Mouse (Mus musculus): Measurements from ENCODE around the gene Atp6v0a1. TPM values are rescaled to one million over a fixed set of nuclear protein-coding genes. Genes with fewer than 3 reads are reported as not detected.

The Atp6v0a1 gene
- 100 to 1,000 TPM; 439 to 446 TPM for total RNA-seq (2021)

GRCm38 (mm10) chr11:101009046-101009887 is at the start of gene Atp6v0a1:
Gene Atp6v0a1 (plus strand): TSS chr11:101009452.
- peak; percentile 95 to 97 for DNase-seq (ENCODE audit: low spot score in 2 of 2)
- intact Hi-C loops (cut with DNase I): no loop called here

GRCm38 (mm10) chr11:100959464-100959810 is 49.8 kb upstream of the Atp6v0a1 start:
- intact Hi-C loops (cut with DNase I): loop anchor here (5.0 kb wide), 1 partner anchor 197 kb away; the partner anchor contains the start of gene Hcrt

GRCm38 (mm10) chr11:100959826-100960225 is 49.4 kb upstream of the Atp6v0a1 start:
- intact Hi-C loops (cut with DNase I): loop anchor here (5.0 kb wide), 1 partner anchor 198 kb away; the partner anchor contains the start of gene Hcrt
- DNase-seq (ENCODE audit: low spot score in 2 of 2): no peak

More at GRCm38 (mm10) chr11:100959464-100959810, 49.8 kb upstream of the Atp6v0a1 start:
- peak; percentile 10 to 44 for DNase-seq (ENCODE audit: low spot score in 2 of 2)

GRCm38 (mm10) chr11:100960540-100960939 is 48.7 kb upstream of the Atp6v0a1 start:
- intact Hi-C loops (cut with DNase I): no loop called here
- peak in 1 of 2 experiments; percentile 24 for DNase-seq (ENCODE audit: low spot score in 2 of 2)

DNA sequence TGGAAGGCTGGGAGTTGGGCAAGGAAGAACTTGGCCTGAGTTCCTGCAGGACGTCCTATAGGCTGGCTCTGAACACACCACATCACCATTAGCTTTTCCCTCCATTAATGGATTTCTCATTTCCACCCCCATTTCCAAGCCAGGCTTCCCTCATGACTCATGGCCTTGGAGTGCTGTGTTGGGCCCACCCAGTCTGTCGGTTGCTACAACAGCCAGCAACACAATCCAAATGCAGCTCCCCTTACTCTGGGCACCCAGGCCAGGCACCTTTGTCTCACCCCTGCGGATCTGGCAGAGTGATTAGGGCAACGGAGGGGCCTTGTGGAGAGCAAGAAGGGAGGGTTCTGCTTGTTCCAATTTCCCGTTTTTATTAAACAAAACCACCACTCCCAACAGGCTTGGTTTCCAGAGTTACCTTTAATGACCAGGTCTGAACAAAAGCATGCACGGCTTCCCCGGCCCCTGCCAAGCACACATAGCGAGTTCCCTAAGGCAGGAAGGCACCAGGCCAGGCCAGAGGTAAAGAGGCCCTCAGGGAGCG is 46.8 kb upstream of the Atp6v0a1 start:
- intact Hi-C loops (cut with DNase I): no loop called here
- DNase-seq (ENCODE audit: low spot score in 2 of 2): no peak

GRCm38 (mm10) chr11:100963647-100964046 is 45.6 kb upstream of the Atp6v0a1 start:
- intact Hi-C loops (cut with DNase I): no loop called here
- DNase-seq (ENCODE audit: low spot score in 2 of 2): no peak

DNA sequence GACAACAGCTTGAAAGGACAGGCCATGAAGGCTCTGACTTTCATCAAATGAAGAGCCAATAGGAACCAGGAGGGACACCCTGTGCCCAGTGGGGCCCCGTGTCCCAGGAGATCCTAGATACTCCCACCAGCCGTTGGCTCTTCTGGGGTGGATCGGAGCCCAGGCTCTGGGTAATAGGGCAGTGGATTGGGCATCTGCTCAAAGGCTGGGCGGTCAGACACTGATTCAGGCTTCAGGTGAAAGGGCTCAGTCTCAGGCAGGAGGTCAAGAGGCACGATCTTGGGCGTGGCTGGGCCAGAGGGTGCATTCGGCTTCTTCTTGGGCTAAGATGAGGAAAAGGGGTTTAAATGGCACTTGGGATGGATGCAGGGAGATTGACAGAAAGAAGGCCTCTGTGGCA is 45.1 kb upstream of the Atp6v0a1 start:
- no peak for DNase-seq (ENCODE audit: low spot score in 2 of 2)
- intact Hi-C loops (cut with DNase I): no loop called here

GRCm38 (mm10) chr11:100964901-100965542 is 44.2 kb upstream of the Atp6v0a1 start:
- DNase-seq (ENCODE audit: low spot score in 2 of 2): no peak
- intact Hi-C loops (cut with DNase I): no loop called here

DNA sequence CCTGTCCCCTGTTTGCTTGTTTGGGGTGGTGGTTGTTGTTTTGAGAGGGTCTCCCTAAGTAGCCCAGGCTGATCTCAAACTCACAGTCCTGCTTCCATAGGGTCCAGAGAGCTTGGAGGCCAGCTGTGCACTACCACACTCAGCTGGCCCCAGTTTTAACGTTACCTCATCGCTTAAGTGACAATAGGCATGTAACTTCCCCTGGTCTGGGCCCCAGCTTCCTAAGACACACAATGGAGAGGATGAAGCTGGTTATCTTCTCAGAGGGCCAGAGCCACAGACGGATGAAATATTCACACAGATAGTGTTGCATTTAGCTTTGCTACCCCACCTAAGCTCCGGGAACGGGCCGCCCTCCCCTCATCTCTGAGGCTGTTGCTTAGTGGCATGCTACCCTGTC is 43.5 kb upstream of the Atp6v0a1 start:
- no peak for DNase-seq (ENCODE audit: low spot score in 2 of 2)
- intact Hi-C loops (cut with DNase I): no loop called here

- intact Hi-C loops (cut with DNase I): no loop called here
- DNase-seq (ENCODE audit: low spot score in 2 of 2): no peak
Measured at GRCm38 (mm10) chr11:100967376-100967775, 41.9 kb upstream of the Atp6v0a1 start.

DNA sequence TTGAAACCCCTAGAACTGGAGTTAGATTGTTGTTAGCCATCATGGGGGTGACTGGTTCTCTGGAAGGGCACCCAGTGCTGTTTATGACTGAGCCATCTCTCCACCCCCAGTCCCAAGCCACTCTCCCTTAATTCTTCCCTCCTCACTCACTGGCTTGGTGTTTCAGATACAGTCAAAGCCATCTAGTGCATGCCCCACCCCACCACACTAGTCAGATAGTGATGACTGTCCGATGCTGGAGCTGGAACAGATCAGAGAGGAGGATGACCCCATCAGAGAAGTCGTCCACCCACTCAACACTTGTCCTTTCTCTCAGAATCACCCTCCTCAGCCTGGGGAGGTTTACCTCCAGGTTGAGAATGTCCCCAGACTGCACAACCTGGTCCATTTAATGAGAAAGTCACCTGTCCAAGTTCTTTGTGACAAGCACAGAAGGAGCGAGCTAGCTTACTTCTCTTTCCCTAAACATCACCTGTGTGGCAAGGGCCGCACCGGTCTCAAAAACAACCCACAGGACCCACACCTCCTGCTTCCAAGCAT is 41.3 kb upstream of the Atp6v0a1 start:
- intact Hi-C loops (cut with DNase I): no loop called here
- DNase-seq (ENCODE audit: low spot score in 2 of 2): no peak

DNA sequence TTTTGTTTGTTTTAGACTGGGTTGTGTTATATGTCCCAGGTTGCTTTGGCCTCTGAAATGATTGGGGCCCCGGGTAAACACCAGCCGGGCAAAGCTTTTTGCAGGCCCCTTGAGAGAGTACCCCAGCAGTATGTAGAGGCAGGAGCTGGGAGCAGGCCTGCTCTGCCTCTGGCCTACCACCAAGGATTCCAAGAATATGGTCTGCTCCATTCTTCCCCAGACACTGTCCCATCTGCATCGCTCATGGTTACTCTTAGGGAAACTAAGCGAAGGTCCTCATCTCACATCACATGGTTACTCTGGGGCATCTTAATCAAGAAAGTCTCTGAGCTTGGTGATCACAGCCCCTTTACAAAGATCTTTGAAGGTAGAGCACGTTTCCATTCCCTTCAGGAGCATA is 40.8 kb upstream of the Atp6v0a1 start:
- intact Hi-C loops (cut with DNase I): no loop called here
- DNase-seq (ENCODE audit: low spot score in 2 of 2): no peak

DNA sequence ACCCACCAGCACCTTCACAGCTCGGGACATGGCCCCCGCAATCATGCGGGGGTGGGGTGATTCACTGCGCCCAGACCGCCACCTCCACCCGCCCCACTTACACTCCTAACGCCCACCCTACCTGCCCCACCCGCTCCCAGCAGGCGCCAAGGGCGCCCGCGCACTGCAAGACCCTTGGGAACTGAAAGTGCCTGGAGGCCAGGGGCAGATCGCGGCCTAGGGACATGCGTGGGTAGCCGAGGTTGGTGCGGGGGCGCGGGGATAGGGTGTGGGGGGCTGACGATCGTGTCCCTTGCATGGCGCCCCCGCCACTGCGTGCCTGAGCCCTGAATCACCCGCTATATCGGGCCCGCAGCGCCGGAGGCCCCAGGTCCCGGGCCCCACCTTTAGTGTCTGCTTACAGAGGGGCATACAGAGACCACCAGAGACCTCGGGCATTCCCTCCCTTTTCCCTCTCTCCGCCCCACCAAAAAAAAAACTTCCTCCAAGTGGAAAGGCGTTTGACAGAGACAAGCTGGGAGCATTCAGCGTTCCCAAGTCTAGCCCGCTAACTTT is 40.0 kb upstream of the Atp6v0a1 start:
- intact Hi-C loops (cut with DNase I): no loop called here
- DNase-seq (ENCODE audit: low spot score in 2 of 2): peak in 1 of 2 experiments; percentile 8

- intact Hi-C loops (cut with DNase I): no loop called here
- DNase-seq (ENCODE audit: low spot score in 2 of 2): no peak
Measured at GRCm38 (mm10) chr11:100969744-100970556, 39.3 kb upstream of the Atp6v0a1 start.

DNA sequence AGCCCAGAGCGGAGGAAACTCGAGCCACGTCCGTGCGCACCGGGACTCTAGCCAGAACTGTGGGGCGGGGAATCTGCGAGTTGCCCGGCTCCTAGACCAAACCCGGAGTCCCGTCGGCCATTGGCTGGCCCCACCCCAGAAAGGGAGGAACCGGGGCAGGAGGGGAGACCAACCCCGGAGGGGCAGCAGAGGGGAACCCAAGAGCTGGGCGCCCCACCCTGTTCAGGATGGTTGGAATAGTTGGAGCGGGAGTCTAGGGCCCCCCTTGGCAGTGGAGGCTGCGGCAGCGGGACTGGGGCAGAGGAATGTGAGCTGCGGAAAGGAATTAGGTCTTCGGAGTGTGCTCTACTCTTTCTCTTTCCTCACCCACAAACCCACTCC is 38.7 kb upstream of the Atp6v0a1 start, which contains the start of gene Cavin1:
Gene Cavin1, minus strand, starts transcription at position 331 of the 381 bp plus-strand sequence.
- peak; percentile 27 to 66 for DNase-seq (ENCODE audit: low spot score in 2 of 2)
- intact Hi-C loops (cut with DNase I): no loop called here

DNA sequence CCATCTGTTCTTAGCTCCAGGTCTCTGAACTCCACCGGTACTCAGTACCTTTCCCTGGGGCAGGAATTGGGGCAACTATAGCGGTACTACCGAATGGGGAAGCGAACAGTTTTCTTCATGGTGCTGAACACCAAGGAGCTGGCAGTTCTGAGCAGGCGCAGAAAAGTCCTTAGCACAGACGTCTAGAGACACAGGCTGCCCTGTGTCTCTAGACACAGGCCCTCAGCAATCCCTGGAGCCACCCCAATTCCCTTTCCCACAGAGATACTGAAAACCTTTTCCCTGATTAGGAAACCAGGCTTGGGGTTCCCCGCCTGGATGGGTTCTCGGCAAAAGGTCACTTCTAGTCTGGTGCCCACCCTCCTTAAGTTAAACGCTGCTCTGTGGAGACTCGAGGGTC is 37.8 kb upstream of the Atp6v0a1 start:
- no peak for DNase-seq (ENCODE audit: low spot score in 2 of 2)
- intact Hi-C loops (cut with DNase I): no loop called here

- intact Hi-C loops (cut with DNase I): no loop called here
- DNase-seq (ENCODE audit: low spot score in 2 of 2): no peak
Measured at GRCm38 (mm10) chr11:100973245-100973644, 36.0 kb upstream of the Atp6v0a1 start.

DNA sequence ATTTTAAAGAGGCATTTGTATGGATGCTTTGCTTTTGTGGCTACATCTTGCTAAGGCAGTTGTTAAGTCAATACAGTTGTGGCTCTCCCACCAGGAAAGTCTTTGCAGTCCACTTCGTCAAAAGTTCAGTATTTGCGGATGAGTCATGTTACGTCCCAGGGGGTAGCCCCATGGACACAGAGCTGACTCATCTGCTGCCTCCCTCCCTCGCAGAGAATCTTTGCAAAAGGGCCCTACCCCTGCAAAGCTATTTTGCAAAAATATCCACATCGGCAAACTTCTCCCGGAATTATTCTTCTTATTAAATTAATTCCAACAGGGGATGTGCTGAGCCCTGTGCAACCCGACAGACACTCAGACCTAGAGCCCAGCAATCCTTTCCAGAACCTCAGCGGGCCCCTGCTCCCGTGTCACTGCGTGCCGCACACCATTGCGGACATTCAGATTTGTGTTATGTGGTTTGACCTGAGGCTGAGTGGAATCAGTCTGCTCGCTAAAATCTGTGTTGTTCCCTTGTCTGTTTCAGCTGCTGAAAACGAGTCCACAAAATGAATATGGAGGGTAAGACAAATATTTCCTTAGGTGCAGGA is 34.8 kb upstream of the Atp6v0a1 start:
- intact Hi-C loops (cut with DNase I): no loop called here
- no peak for DNase-seq (ENCODE audit: low spot score in 2 of 2)

- no peak for DNase-seq (ENCODE audit: low spot score in 2 of 2)
- intact Hi-C loops (cut with DNase I): no loop called here
Measured at GRCm38 (mm10) chr11:100975241-100975640, 34.0 kb upstream of the Atp6v0a1 start.

Measured in left cerebral cortex, postnatal 36 days (tissue).